Mouse (Mus musculus) T-cell, adult 2 months (primary cell): ENCODE data around the gene Sdc4.

Experiments
- DNase-seq: peaks from one replicate; pipeline ENCODE4 v3.0.0; 2022; ENCODE audit warnings: low spot score

The Sdc4 gene

GRCm38 (mm10) chr2:164431676-164432465 lies 11.8 kb downstream of the Sdc4 start:
- no peak for DNase-seq

- no peak for DNase-seq
Measured at GRCm38 (mm10) chr2:164430697-164431096, 13.0 kb downstream of the Sdc4 start.

- DNase-seq: no peak
Measured at GRCm38 (mm10) chr2:164429881-164430615, 13.6 kb downstream of the Sdc4 start.

- no peak for DNase-seq
Measured at GRCm38 (mm10) chr2:164428451-164428850, 15.2 kb downstream of the Sdc4 start.

- no peak for DNase-seq
Measured at GRCm38 (mm10) chr2:164426952-164427351, 16.7 kb downstream of the Sdc4 start.

- DNase-seq: no peak
Measured at GRCm38 (mm10) chr2:164426121-164426520, 17.6 kb downstream of the Sdc4 start.

GRCm38 (mm10) chr2:164425401-164425800 lies 18.3 kb downstream of the Sdc4 start:
- DNase-seq: no peak

GRCm38 (mm10) chr2:164424406-164424805 lies 19.3 kb downstream of the Sdc4 start:
- no peak for DNase-seq

GRCm38 (mm10) chr2:164423464-164423863 lies 20.2 kb downstream of the Sdc4 start:
- no peak for DNase-seq

GRCm38 (mm10) chr2:164422675-164423393 lies 20.9 kb downstream of the Sdc4 start:
- no peak for DNase-seq

- no peak for DNase-seq
Measured at GRCm38 (mm10) chr2:164421979-164422378, 21.7 kb downstream of the Sdc4 start.

GRCm38 (mm10) chr2:164421306-164421705 lies 22.4 kb downstream of the Sdc4 start:
- DNase-seq: no peak

- DNase-seq: no peak
Measured at GRCm38 (mm10) chr2:164419489-164419888, 24.2 kb downstream of the Sdc4 start.

- no peak for DNase-seq
Measured at GRCm38 (mm10) chr2:164418308-164418875, 25.3 kb downstream of the Sdc4 start.

- DNase-seq: peak; percentile 17
Measured at GRCm38 (mm10) chr2:164417198-164417597, 26.5 kb downstream of the Sdc4 start.

GRCm38 (mm10) chr2:164414581-164414980 lies 29.1 kb downstream of the Sdc4 start:
- no peak for DNase-seq

GRCm38 (mm10) chr2:164414167-164414566 lies 29.5 kb downstream of the Sdc4 start:
- no peak for DNase-seq

- peak; percentile 35 for DNase-seq
Measured at GRCm38 (mm10) chr2:164407708-164408107, 36.0 kb downstream of the Sdc4 start.

- no peak for DNase-seq
Measured at GRCm38 (mm10) chr2:164405519-164405918, 38.2 kb downstream of the Sdc4 start.

- no peak for DNase-seq
Measured at GRCm38 (mm10) chr2:164405060-164405459, 38.6 kb downstream of the Sdc4 start, which contains the start of gene Matn4. Gene Matn4, minus strand, starts transcription at chr2:164405160.

GRCm38 (mm10) chr2:164404082-164404990 lies 39.4 kb downstream of the Sdc4 start:
- DNase-seq: no peak
